Mouse (Mus musculus): ENCODE results near the gene Nlrc5. TPM values are rescaled to one million over a fixed set of nuclear protein-coding genes. Genes with fewer than 3 reads are reported as not detected.
A peak's percentile ranks its signal among the peaks of the same experiment; 100 is the strongest.

Gene Nlrc5
- polyA plus RNA-seq (2011; ENCODE audit: insufficient read depth, insufficient read length, low read depth, missing spikeins) = 0.82 and 2.1 TPM in 2 replicates

GRCm38 (mm10) chr8:94433981-94434466 is at the start of gene Nlrc5:
Gene Nlrc5, plus strand, starts transcription at chr8:94434356.
- H3K27ac ChIP-seq (ENCODE audit: insufficient read depth, low read length) = no peak within 1 kb of the TSS
- TF ChIP-seq CTCF (IDR thresholded peaks at IDR 0.05; ENCODE audit: low read depth, low read length) = no peak
- TF ChIP-seq POLR2A (IDR thresholded peaks at IDR 0.05; ENCODE audit: insufficient read depth, low read length) = no peak
- no peak for TF ChIP-seq EP300 (IDR thresholded peaks at IDR 0.05; ENCODE audit: insufficient read depth, low read depth, low read length)
- peak within 1 kb of the TSS; percentile 53 for H3K4me3 ChIP-seq (ENCODE audit: low read depth, low read length)

GRCm38 (mm10) chr8:94385506-94386213 is 48.5 kb upstream of the Nlrc5 start:
- TF ChIP-seq POLR2A (IDR thresholded peaks at IDR 0.05; ENCODE audit: insufficient read depth, low read length) (no peak), CTCF (IDR thresholded peaks at IDR 0.05; ENCODE audit: low read depth, low read length) (no peak), EP300 (IDR thresholded peaks at IDR 0.05; ENCODE audit: insufficient read depth, low read depth, low read length) (no peak)
- Histone ChIP-seq H3K4me3 (ENCODE audit: low read depth, low read length) (peak overlapping the region; percentile 73), H3K36me3 (ENCODE audit: control insufficient read depth, insufficient read depth, low read length, poor library complexity, severe bottlenecking) (peaks cover 13% of the 10 kb centered on the region), H3K27ac (ENCODE audit: insufficient read depth, low read length) (peak overlapping the region; percentile 21; the same call in 1 of the 2 replicates), H3K9ac (ENCODE audit: low read depth, poor library complexity, severe bottlenecking) (peak overlapping the region; percentile 72), H3K9me3 (replicated peaks; ENCODE audit: control insufficient read depth, insufficient read depth, low read length, poor library complexity, severe bottlenecking) (0 out of 2 replicates have a peak, but pooled peaks cover 3% of the 10 kb centered on the region), H3K27me3 (ENCODE audit: control insufficient read depth, insufficient read depth, low read length, poor library complexity, severe bottlenecking) (no peaks in the 10 kb centered on the region), H3K4me1 (ENCODE audit: control insufficient read depth, insufficient read depth, low read length) (no peaks in the 10 kb centered on the region)

More at GRCm38 (mm10) chr8:94433981-94434466, at the start of gene Nlrc5:
- H3K4me1 ChIP-seq (ENCODE audit: control insufficient read depth, insufficient read depth, low read length) = no peaks in the 10 kb centered on the region
- H3K9me3 ChIP-seq (replicated peaks; ENCODE audit: control insufficient read depth, insufficient read depth, low read length, poor library complexity, severe bottlenecking) = no peaks in the 10 kb centered on the region
- H3K36me3 ChIP-seq (ENCODE audit: control insufficient read depth, insufficient read depth, low read length, poor library complexity, severe bottlenecking) = no peaks in the 10 kb centered on the region
- H3K27me3 ChIP-seq (ENCODE audit: control insufficient read depth, insufficient read depth, low read length, poor library complexity, severe bottlenecking) = no peaks in the 10 kb centered on the region
- peak within 1 kb of the TSS; percentile 57 for H3K9ac ChIP-seq (ENCODE audit: low read depth, poor library complexity, severe bottlenecking)

- no peaks in the 10 kb centered on the region for H3K27me3 ChIP-seq (ENCODE audit: control insufficient read depth, insufficient read depth, low read length, poor library complexity, severe bottlenecking)
- H3K4me1 ChIP-seq (ENCODE audit: control insufficient read depth, insufficient read depth, low read length) = no peaks in the 10 kb centered on the region
- peak within 1 kb of the TSS; percentile 79 for H3K4me3 ChIP-seq (ENCODE audit: low read depth, low read length)
- TF ChIP-seq EP300 (IDR thresholded peaks at IDR 0.05; ENCODE audit: insufficient read depth, low read depth, low read length) (no peak), POLR2A (IDR thresholded peaks at IDR 0.05; ENCODE audit: insufficient read depth, low read length) (peak; percentile 35)
- H3K27ac ChIP-seq (ENCODE audit: insufficient read depth, low read length) = peak within 1 kb of the TSS; percentile 21; the same call in 1 of the 2 replicates
- H3K9ac ChIP-seq (ENCODE audit: low read depth, poor library complexity, severe bottlenecking) = peak within 1 kb of the TSS; percentile 72
- H3K9me3 ChIP-seq (replicated peaks; ENCODE audit: control insufficient read depth, insufficient read depth, low read length, poor library complexity, severe bottlenecking) = 0 out of 2 replicates have a peak, but pooled peaks cover 3% of the 10 kb centered on the region
- peaks cover 21% of the 10 kb centered on the region for H3K36me3 ChIP-seq (ENCODE audit: control insufficient read depth, insufficient read depth, low read length, poor library complexity, severe bottlenecking)
Observed at GRCm38 (mm10) chr8:94386214-94387026, 47.7 kb upstream of the Nlrc5 start, which contains the start of gene Herpud1. Gene Herpud1, plus strand, starts transcription at chr8:94386438.

GRCm38 (mm10) chr8:94387027-94387684 is 47.0 kb upstream of the Nlrc5 start:
- Histone ChIP-seq H3K36me3 (ENCODE audit: control insufficient read depth, insufficient read depth, low read length, poor library complexity, severe bottlenecking) (peaks cover 28% of the 10 kb centered on the region), H3K4me1 (ENCODE audit: control insufficient read depth, insufficient read depth, low read length) (no peaks in the 10 kb centered on the region), H3K4me3 (ENCODE audit: low read depth, low read length) (peak overlapping the region; percentile 79), H3K9ac (ENCODE audit: low read depth, poor library complexity, severe bottlenecking) (peak overlapping the region; percentile 72), H3K9me3 (replicated peaks; ENCODE audit: control insufficient read depth, insufficient read depth, low read length, poor library complexity, severe bottlenecking) (0 out of 2 replicates have a peak, but pooled peaks cover 3% of the 10 kb centered on the region), H3K27ac (ENCODE audit: insufficient read depth, low read length) (no peak overlapping the region), H3K27me3 (ENCODE audit: control insufficient read depth, insufficient read depth, low read length, poor library complexity, severe bottlenecking) (no peaks in the 10 kb centered on the region)
- 0 out of 2 replicates have a peak, but pooled peaks have one; percentile 5 for TF ChIP-seq EP300 (IDR thresholded peaks at IDR 0.05; ENCODE audit: insufficient read depth, low read depth, low read length)
- TF ChIP-seq POLR2A (IDR thresholded peaks at IDR 0.05; ENCODE audit: insufficient read depth, low read length) = no peak

- no peak for TF ChIP-seq EP300 (IDR thresholded peaks at IDR 0.05; ENCODE audit: insufficient read depth, low read depth, low read length)
- TF ChIP-seq CTCF (IDR thresholded peaks at IDR 0.05; ENCODE audit: low read depth, low read length) = no peak
- no peak for TF ChIP-seq POLR2A (IDR thresholded peaks at IDR 0.05; ENCODE audit: insufficient read depth, low read length)
- Histone ChIP-seq H3K4me1 (ENCODE audit: control insufficient read depth, insufficient read depth, low read length) (no peaks in the 10 kb centered on the region), H3K27ac (ENCODE audit: insufficient read depth, low read length) (no peak overlapping the region), H3K27me3 (ENCODE audit: control insufficient read depth, insufficient read depth, low read length, poor library complexity, severe bottlenecking) (no peaks in the 10 kb centered on the region), H3K9ac (ENCODE audit: low read depth, poor library complexity, severe bottlenecking) (peak overlapping the region; percentile 72), H3K36me3 (ENCODE audit: control insufficient read depth, insufficient read depth, low read length, poor library complexity, severe bottlenecking) (peaks cover 33% of the 10 kb centered on the region), H3K4me3 (ENCODE audit: low read depth, low read length) (peak overlapping the region; percentile 79), H3K9me3 (replicated peaks; ENCODE audit: control insufficient read depth, insufficient read depth, low read length, poor library complexity, severe bottlenecking) (0 out of 2 replicates have a peak, but pooled peaks cover 3% of the 10 kb centered on the region)
Observed at GRCm38 (mm10) chr8:94387785-94388184, 46.4 kb upstream of the Nlrc5 start.
